Mouse (Mus musculus): ENCODE measurements around the gene Srcin1. TPM values are rescaled to one million over a fixed set of nuclear protein-coding genes. Genes with fewer than 3 reads are reported as not detected.

The Srcin1 gene
- total and polyA plus RNA-seq, 2 experiments from 2014 or later: not detected

- WGBS: 60% methylated on average over 3 of the region's 3 CpGs
These were observed 67.8 kb downstream of the Srcin1 start for GRCm38 (mm10) chr11:97508198-97508597.

GRCm38 (mm10) chr11:97506331-97506730 lies 69.7 kb downstream of the Srcin1 start:
- H3K9me3 ChIP-seq (replicated peaks; ENCODE audit: control insufficient read depth, low read length): no peaks in the 10 kb centered on the region
- TF ChIP-seq CTCF (IDR thresholded peaks at IDR 0.05; ENCODE audit: low read depth) (no peak), EP300 (IDR thresholded peaks at IDR 0.05; ENCODE audit: low read depth) (no peak)
- H3K9ac ChIP-seq (replicated peaks; ENCODE audit: low read depth, low read length): no peak overlapping the region
- no peak for ATAC-seq (ENCODE audit: insufficient read depth, low read depth)
- no peak overlapping the region for H3K4me2 ChIP-seq (ENCODE audit: low read depth, low read length)
- H3K27me3 ChIP-seq (ENCODE audit: control insufficient read depth, insufficient read depth, low read length): no peaks in the 10 kb centered on the region
- H3K36me3 ChIP-seq (replicated peaks; ENCODE audit: control insufficient read depth, insufficient read depth, low read length): peaks cover 6% of the 10 kb centered on the region
- no peak overlapping the region for H3K27ac ChIP-seq (ENCODE audit: low read depth)
- H3K4me3 ChIP-seq (ENCODE audit: low read depth, low read length): no peak overlapping the region
- no peak for DNase-seq (ENCODE audit: low spot score)
- no peaks in the 10 kb centered on the region for H3K4me1 ChIP-seq (ENCODE audit: control insufficient read depth, insufficient read depth)
- 34% methylated on average over 8 of the region's 8 CpGs for WGBS

More at GRCm38 (mm10) chr11:97508198-97508597, 67.8 kb downstream of the Srcin1 start:
- Histone ChIP-seq H3K9me3 (replicated peaks; ENCODE audit: control insufficient read depth, low read length) (no peaks in the 10 kb centered on the region), H3K36me3 (replicated peaks; ENCODE audit: control insufficient read depth, insufficient read depth, low read length) (no peaks in the 10 kb centered on the region), H3K4me1 (ENCODE audit: control insufficient read depth, insufficient read depth) (no peaks in the 10 kb centered on the region), H3K4me2 (ENCODE audit: low read depth, low read length) (no peak overlapping the region), H3K27me3 (ENCODE audit: control insufficient read depth, insufficient read depth, low read length) (no peaks in the 10 kb centered on the region), H3K9ac (replicated peaks; ENCODE audit: low read depth, low read length) (no peak overlapping the region), H3K27ac (ENCODE audit: low read depth) (no peak overlapping the region), H3K4me3 (ENCODE audit: low read depth, low read length) (no peak overlapping the region)
- ATAC-seq (ENCODE audit: insufficient read depth, low read depth) (no peak), DNase-seq (ENCODE audit: low spot score) (no peak)
- TF ChIP-seq CTCF (IDR thresholded peaks at IDR 0.05; ENCODE audit: low read depth): no peak
- no peak for TF ChIP-seq EP300 (IDR thresholded peaks at IDR 0.05; ENCODE audit: low read depth)

- peaks cover 12% of the 10 kb centered on the region for H3K36me3 ChIP-seq (replicated peaks; ENCODE audit: control insufficient read depth, insufficient read depth, low read length)
- no peak overlapping the region for H3K9ac ChIP-seq (replicated peaks; ENCODE audit: low read depth, low read length)
- H3K4me1 ChIP-seq (ENCODE audit: control insufficient read depth, insufficient read depth): no peaks in the 10 kb centered on the region
- H3K4me3 ChIP-seq (ENCODE audit: low read depth, low read length): no peak overlapping the region
- H3K4me2 ChIP-seq (ENCODE audit: low read depth, low read length): no peak overlapping the region
- no peak for TF ChIP-seq EP300 (IDR thresholded peaks at IDR 0.05; ENCODE audit: low read depth)
- no peak for TF ChIP-seq CTCF (IDR thresholded peaks at IDR 0.05; ENCODE audit: low read depth)
- H3K27me3 ChIP-seq (ENCODE audit: control insufficient read depth, insufficient read depth, low read length): no peaks in the 10 kb centered on the region
- 33% methylated on average over 4 of the region's 4 CpGs for WGBS
- DNase-seq (ENCODE audit: low spot score) (no peak), ATAC-seq (ENCODE audit: insufficient read depth, low read depth) (no peak)
- H3K9me3 ChIP-seq (replicated peaks; ENCODE audit: control insufficient read depth, low read length): no peaks in the 10 kb centered on the region
- H3K27ac ChIP-seq (ENCODE audit: low read depth): no peak overlapping the region
These were observed 70.2 kb downstream of the Srcin1 start for GRCm38 (mm10) chr11:97505784-97506183.

- no peak for TF ChIP-seq EP300 (IDR thresholded peaks at IDR 0.05; ENCODE audit: low read depth)
- no peak for TF ChIP-seq CTCF (IDR thresholded peaks at IDR 0.05; ENCODE audit: low read depth)
These were observed 73.1 kb downstream of the Srcin1 start for GRCm38 (mm10) chr11:97502846-97503245.

GRCm38 (mm10) chr11:97502383-97502782 lies 73.6 kb downstream of the Srcin1 start:
- H3K4me2 ChIP-seq (ENCODE audit: low read depth, low read length): no peak overlapping the region
- H3K4me3 ChIP-seq (ENCODE audit: low read depth, low read length): no peak overlapping the region
- no peak for TF ChIP-seq CTCF (IDR thresholded peaks at IDR 0.05; ENCODE audit: low read depth)
- no peak for TF ChIP-seq EP300 (IDR thresholded peaks at IDR 0.05; ENCODE audit: low read depth)
- no peaks in the 10 kb centered on the region for H3K4me1 ChIP-seq (ENCODE audit: control insufficient read depth, insufficient read depth)
- ATAC-seq (ENCODE audit: insufficient read depth, low read depth) (0 out of 2 replicates have a peak, but pooled peaks have one; percentile 22), DNase-seq (ENCODE audit: low spot score) (no peak)
- WGBS: 57% methylated on average over 9 of the region's 9 CpGs
- H3K9me3 ChIP-seq (replicated peaks; ENCODE audit: control insufficient read depth, low read length): no peaks in the 10 kb centered on the region
- no peak overlapping the region for H3K27ac ChIP-seq (ENCODE audit: low read depth)
- peaks cover 44% of the 10 kb centered on the region for H3K36me3 ChIP-seq (replicated peaks; ENCODE audit: control insufficient read depth, insufficient read depth, low read length)
- no peaks in the 10 kb centered on the region for H3K27me3 ChIP-seq (ENCODE audit: control insufficient read depth, insufficient read depth, low read length)
- no peak overlapping the region for H3K9ac ChIP-seq (replicated peaks; ENCODE audit: low read depth, low read length)

More at GRCm38 (mm10) chr11:97502846-97503245, 73.1 kb downstream of the Srcin1 start:
- H3K27ac ChIP-seq (ENCODE audit: low read depth): no peak overlapping the region
- H3K4me2 ChIP-seq (ENCODE audit: low read depth, low read length): no peak overlapping the region
- H3K4me3 ChIP-seq (ENCODE audit: low read depth, low read length): no peak overlapping the region
- H3K27me3 ChIP-seq (ENCODE audit: control insufficient read depth, insufficient read depth, low read length): no peaks in the 10 kb centered on the region
- H3K4me1 ChIP-seq (ENCODE audit: control insufficient read depth, insufficient read depth): no peaks in the 10 kb centered on the region
- no peaks in the 10 kb centered on the region for H3K9me3 ChIP-seq (replicated peaks; ENCODE audit: control insufficient read depth, low read length)
- 72% methylated on average over 4 of the region's 4 CpGs for WGBS
- DNase-seq (ENCODE audit: low spot score) (no peak), ATAC-seq (ENCODE audit: insufficient read depth, low read depth) (no peak)
- peaks cover 40% of the 10 kb centered on the region for H3K36me3 ChIP-seq (replicated peaks; ENCODE audit: control insufficient read depth, insufficient read depth, low read length)
- H3K9ac ChIP-seq (replicated peaks; ENCODE audit: low read depth, low read length): no peak overlapping the region

All from heart, postnatal 0 days (tissue).